In genomic region chr7:64024253-64024652, GRCm38 (mm10) we compare ENCODE assay signal across 9 mouse cellular contexts.
A peak's percentile ranks its signal among the peaks of the same experiment; 100 is the strongest.
DNase-seq lines count a peak whose midpoint lies in the region.
"Had no signal": no experiment of that assay in that cellular context is flagged by ENCODE, and none has a peak within 500 bp of the region (broad histone marks: within the 10 kb centered on the region; RNA-seq: fewer than 3 reads in every experiment).

No protein-coding gene starts in this region.

- DNase-seq in left cerebral cortex, adult 18-20 months (ENCODE audit: low spot score in 2 of 2) = peak; percentile 51 to 57
- DNase-seq in left cerebral cortex, adult 11 months (ENCODE audit: low spot score) = no peak
- DNase-seq in cerebellum, adult 9-11 months = peak; percentile 59
- DNase-seq in heart, postnatal 4 days = peak; percentile 52
- peak; percentile 53 to 60 for DNase-seq in right cerebral cortex, adult 2 months (ENCODE audit: low spot score in 2 of 2)
- no peak for DNase-seq in embryo, embryonic 11 days
- no peak for DNase-seq in ovary, postnatal 14 days (ENCODE audit: low spot score)
- no peak for DNase-seq in adrenal gland, postnatal 36 days
- DNase-seq: kidney, postnatal 14 days had no signal

Comparison
In these comparisons a context has a peak if more than half of its experiments do, and no peak if none do; other contexts are left out.
1. DNase-seq: peak in left cerebral cortex, adult 18-20 months (2 of 2), cerebellum, adult 9-11 months (single experiment), heart, postnatal 4 days (single experiment) and right cerebral cortex, adult 2 months (2 of 2); none in left cerebral cortex, adult 11 months (single experiment), embryo, embryonic 11 days (single experiment), ovary, postnatal 14 days (single experiment) and adrenal gland, postnatal 36 days (0 of 2).